Mouse (Mus musculus): ENCODE results near the gene Aym1. TPM values are rescaled to one million over a fixed set of nuclear protein-coding genes. Genes with fewer than 3 reads are reported as not detected.
A peak's percentile ranks its signal among the peaks of the same experiment; 100 is the strongest.

Aym1 gene
- polyA plus RNA-seq (2015; fragmentation: Nextera tagmentation; extraction: Ambion mirVana), result not detected in 2 replicates

GRCm38 (mm10) chr5:113357186-113357585, at the start of gene Aym1:
Aym1 (plus strand) TSS chr5:113357294.
- H3K9ac ChIP-seq, result no peak within 1 kb of the TSS
- no peak for ATAC-seq (ENCODE audit: low read depth)
- H3K27me3 ChIP-seq, result peaks cover 19% of the 10 kb centered on the region
- no peak within 1 kb of the TSS for H3K27ac ChIP-seq (replicated peaks)
- WGBS, result 32% methylated on average over 3 of the region's 6 CpGs
- H3K4me3 ChIP-seq, result no peak within 1 kb of the TSS
- H3K4me2 ChIP-seq, result no peak within 1 kb of the TSS
- no peaks in the 10 kb centered on the region for H3K36me3 ChIP-seq
- peaks cover 35% of the 10 kb centered on the region for H3K4me1 ChIP-seq (replicated peaks)
- H3K9me3 ChIP-seq, result no peaks in the 10 kb centered on the region

GRCm38 (mm10) chr5:113309491-113310376, 47.4 kb upstream of the Aym1 start:
- 0 out of 2 replicates have a peak, but pooled peaks cover 5% of the 10 kb centered on the region for H3K9me3 ChIP-seq
- peak overlapping the region; percentile 69; the same call in 1 of the 2 replicates for H3K27ac ChIP-seq (replicated peaks)
- H3K4me2 ChIP-seq, result peak overlapping the region; percentile 78
- peak overlapping the region; percentile 94 for H3K9ac ChIP-seq
- no peaks in the 10 kb centered on the region for H3K36me3 ChIP-seq
- H3K27me3 ChIP-seq, result 0 out of 2 replicates have a peak, but pooled peaks cover 5% of the 10 kb centered on the region
- WGBS, result 57% methylated on average over 22 of the region's 22 CpGs
- H3K4me3 ChIP-seq, result peak overlapping the region; percentile 74
- ATAC-seq (ENCODE audit: low read depth), result peak; percentile 9; the same call in 1 of the 2 replicates
- H3K4me1 ChIP-seq (replicated peaks), result peaks cover 60% of the 10 kb centered on the region

- Histone ChIP-seq H3K4me1 (replicated peaks) (peaks cover 56% of the 10 kb centered on the region), H3K27ac (replicated peaks) (peak within 1 kb of the TSS; percentile 69; the same call in 1 of the 2 replicates), H3K36me3 (no peaks in the 10 kb centered on the region), H3K9ac (peak within 1 kb of the TSS; percentile 94), H3K4me3 (peak within 1 kb of the TSS; percentile 74), H3K4me2 (peak within 1 kb of the TSS; percentile 78), H3K9me3 (0 out of 2 replicates have a peak, but pooled peaks cover 5% of the 10 kb centered on the region), H3K27me3 (0 out of 2 replicates have a peak, but pooled peaks cover 5% of the 10 kb centered on the region)
- WGBS, result 2% methylated on average over 52 of the region's 53 CpGs
- ATAC-seq (ENCODE audit: low read depth), result peak; percentile 67
These were observed 46.6 kb upstream of the Aym1 start, which contains the start of gene Sgsm1 for GRCm38 (mm10) chr5:113310377-113311003. Sgsm1 (minus strand) TSS chr5:113310786.

- peak overlapping the region; percentile 4; the same call in 1 of the 2 replicates for H3K4me3 ChIP-seq
- 0 out of 2 replicates have a peak, but pooled peaks cover 5% of the 10 kb centered on the region for H3K9me3 ChIP-seq
- 2% methylated on average over 24 of the region's 24 CpGs for WGBS
- peak; percentile 37; the same call in 1 of the 2 replicates for ATAC-seq (ENCODE audit: low read depth)
- peak overlapping the region; percentile 60 for H3K9ac ChIP-seq
- peaks cover 9% of the 10 kb centered on the region; the same call in 1 of the 2 replicates for H3K27me3 ChIP-seq
- H3K27ac ChIP-seq (replicated peaks), result no peak overlapping the region
- H3K36me3 ChIP-seq, result no peaks in the 10 kb centered on the region
- peaks cover 23% of the 10 kb centered on the region for H3K4me1 ChIP-seq (replicated peaks)
- H3K4me2 ChIP-seq, result peak overlapping the region; percentile 42
These were observed 43.1 kb upstream of the Aym1 start for GRCm38 (mm10) chr5:113313998-113314397.

GRCm38 (mm10) chr5:113323784-113324638, 33.1 kb upstream of the Aym1 start:
- peak overlapping the region; percentile 59 for H3K4me2 ChIP-seq
- H3K27me3 ChIP-seq, result peaks cover 37% of the 10 kb centered on the region
- peaks cover 9% of the 10 kb centered on the region for H3K4me1 ChIP-seq (replicated peaks)
- no peaks in the 10 kb centered on the region for H3K36me3 ChIP-seq
- peak overlapping the region; percentile 52; the same call in 1 of the 2 replicates for H3K9ac ChIP-seq
- H3K9me3 ChIP-seq, result peaks cover 20% of the 10 kb centered on the region; the same call in 1 of the 2 replicates
- peak overlapping the region; percentile 29 for H3K4me3 ChIP-seq
- WGBS, result 3% methylated on average over 38 of the region's 38 CpGs
- no peak overlapping the region for H3K27ac ChIP-seq (replicated peaks)
- no peak for ATAC-seq (ENCODE audit: low read depth)

GRCm38 (mm10) chr5:113329463-113329862, 27.6 kb upstream of the Aym1 start:
- Histone ChIP-seq H3K36me3 (no peaks in the 10 kb centered on the region), H3K27ac (replicated peaks) (no peak overlapping the region), H3K9me3 (peaks cover 31% of the 10 kb centered on the region; the same call in 1 of the 2 replicates), H3K4me1 (replicated peaks) (peaks cover under 1% of the 10 kb centered on the region; the same call in 1 of the 2 replicates), H3K4me2 (no peak overlapping the region), H3K4me3 (no peak overlapping the region), H3K27me3 (peaks cover 50% of the 10 kb centered on the region), H3K9ac (no peak overlapping the region)
- WGBS, result 88% methylated on average over 8 of the region's 8 CpGs
- ATAC-seq (ENCODE audit: low read depth), result no peak

GRCm38 (mm10) chr5:113330202-113330601, 26.9 kb upstream of the Aym1 start:
- Histone ChIP-seq H3K9me3 (peaks cover 31% of the 10 kb centered on the region; the same call in 1 of the 2 replicates), H3K36me3 (no peaks in the 10 kb centered on the region), H3K4me2 (no peak overlapping the region), H3K27me3 (peaks cover 50% of the 10 kb centered on the region), H3K4me1 (replicated peaks) (peaks cover 6% of the 10 kb centered on the region), H3K9ac (no peak overlapping the region), H3K27ac (replicated peaks) (no peak overlapping the region), H3K4me3 (no peak overlapping the region)
- no peak for ATAC-seq (ENCODE audit: low read depth)
- WGBS, result 88% methylated on average over 3 of the region's 3 CpGs

GRCm38 (mm10) chr5:113332239-113332638, 24.9 kb upstream of the Aym1 start:
- Histone ChIP-seq H3K27me3 (peaks cover 58% of the 10 kb centered on the region), H3K4me3 (no peak overlapping the region), H3K36me3 (no peaks in the 10 kb centered on the region), H3K27ac (replicated peaks) (no peak overlapping the region), H3K9ac (no peak overlapping the region), H3K9me3 (peaks cover 26% of the 10 kb centered on the region; the same call in 1 of the 2 replicates), H3K4me1 (replicated peaks) (peaks cover 16% of the 10 kb centered on the region), H3K4me2 (no peak overlapping the region)
- 36% methylated on average over 12 of the region's 12 CpGs for WGBS
- ATAC-seq (ENCODE audit: low read depth), result no peak

- ATAC-seq (ENCODE audit: low read depth), result no peak
- Histone ChIP-seq H3K9ac (no peak overlapping the region), H3K4me1 (replicated peaks) (peaks cover 16% of the 10 kb centered on the region), H3K36me3 (no peaks in the 10 kb centered on the region), H3K27ac (replicated peaks) (no peak overlapping the region), H3K9me3 (peaks cover 20% of the 10 kb centered on the region; the same call in 1 of the 2 replicates), H3K27me3 (peaks cover 64% of the 10 kb centered on the region), H3K4me2 (no peak overlapping the region), H3K4me3 (no peak overlapping the region)
- WGBS, result 54% methylated on average over 4 of the region's 4 CpGs
These were observed 24.2 kb upstream of the Aym1 start for GRCm38 (mm10) chr5:113332899-113333298.

GRCm38 (mm10) chr5:113334621-113335530, 22.2 kb upstream of the Aym1 start:
- WGBS, result 7% methylated on average over 34 of the region's 34 CpGs
- Histone ChIP-seq H3K4me1 (replicated peaks) (peaks cover 16% of the 10 kb centered on the region), H3K4me3 (peak overlapping the region; percentile 23), H3K4me2 (peak overlapping the region; percentile 45), H3K9ac (peak overlapping the region; percentile 43), H3K9me3 (0 out of 2 replicates have a peak, but pooled peaks cover 7% of the 10 kb centered on the region), H3K36me3 (no peaks in the 10 kb centered on the region), H3K27ac (replicated peaks) (no peak overlapping the region), H3K27me3 (peaks cover 83% of the 10 kb centered on the region)
- ATAC-seq (ENCODE audit: low read depth), result no peak

Measured in neural tube, embryonic 13.5 days (tissue).